Mouse (Mus musculus) spleen, adult 2 months (tissue): ENCODE measurements around the gene Gm20547.

Experiments used
- CTCF ChIP-seq: fragments of 200-500 bp; IDR thresholded peaks from 2 replicates; pipeline ENCODE4 v1.5.1; 2011; ENCODE audit warnings: mild to moderate bottlenecking, inconsistent platforms; ENCODE audit not compliant: insufficient read depth, insufficient read length, insufficient replicate concordance; ENCODE audit errors: extremely low read depth
- POLR2A ChIP-seq: fragments of 200-500 bp; IDR thresholded peaks from 2 replicates; pipeline ENCODE4 v1.6.1; 2011; ENCODE audit warnings: low read depth, low read length, inconsistent platforms

DNA sequence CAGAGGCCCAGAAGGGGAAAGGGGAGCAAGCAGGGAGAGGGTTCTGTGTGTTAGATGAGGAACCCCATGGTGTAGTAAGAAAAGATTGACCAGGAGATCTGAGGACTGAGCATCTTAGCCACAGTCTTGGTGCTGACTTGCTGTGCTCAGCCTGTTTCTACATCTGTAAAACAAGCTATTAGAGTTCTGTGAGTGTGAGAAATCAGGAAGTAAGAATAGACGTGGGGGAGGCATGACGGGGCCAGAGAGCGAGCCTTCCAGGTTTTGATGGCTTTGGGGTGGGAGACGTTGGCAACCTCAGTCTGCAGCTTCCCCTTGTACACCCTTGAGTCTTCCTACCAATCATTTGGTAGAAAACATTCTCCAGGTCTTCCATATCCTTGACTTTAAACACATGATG lies 23.2 kb downstream of the Gm20547 start:
- no peak for TF ChIP-seq POLR2A
- no peak for TF ChIP-seq CTCF
